7 mouse cellular contexts compared by ENCODE assay signal in the genomic region with DNA sequence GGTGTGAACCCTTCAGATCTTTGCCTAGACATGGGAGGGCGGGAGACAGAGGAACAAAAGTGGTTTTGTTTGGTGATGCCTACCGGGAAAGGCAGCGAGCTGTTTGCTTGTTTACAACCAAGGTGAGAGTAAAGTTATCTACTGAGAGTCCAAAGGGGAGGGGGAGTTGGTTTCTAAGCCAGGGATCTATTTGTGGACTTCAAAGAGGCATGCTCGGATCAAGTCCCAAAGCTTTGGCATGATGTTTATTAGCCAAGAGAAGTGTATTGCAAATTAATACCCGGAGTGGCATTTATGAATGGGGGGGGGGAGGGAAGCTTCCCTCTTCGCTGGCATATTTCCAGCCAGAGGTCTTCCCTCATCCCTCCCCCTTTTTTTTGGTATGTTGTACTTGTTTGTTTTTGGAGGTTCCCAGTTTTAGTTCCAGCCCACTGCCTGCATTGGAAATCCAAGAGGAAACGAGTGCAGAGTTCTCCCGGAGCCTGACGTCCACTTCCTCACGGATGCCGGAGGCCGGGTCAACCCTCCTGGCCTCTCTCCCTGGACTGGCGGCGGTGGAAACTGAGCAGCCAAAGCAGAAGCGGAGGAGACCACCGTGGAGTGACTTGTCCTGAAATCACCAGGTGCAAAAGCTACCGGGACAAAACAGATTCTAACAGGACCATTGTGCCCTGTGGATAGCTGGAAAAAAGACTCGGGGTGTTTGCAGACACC. TPM values are rescaled to one million over a fixed set of nuclear protein-coding genes. Genes with fewer than 3 reads are reported as not detected.
DNase-seq lines count a peak whose midpoint lies in the region; ATAC-seq and TF ChIP-seq lines count a peak whose summit lies in the region.

No protein-coding gene starts in this region.

- H3K4me1 ChIP-seq in forebrain, embryonic 14.5 days (ENCODE audit: control insufficient read depth, insufficient read depth, low read length) = peaks cover 37% of the 10 kb centered on the region
- peaks cover 72% of the 10 kb centered on the region for H3K4me1 ChIP-seq in limb, embryonic 13.5 days
- peaks cover 8% of the 10 kb centered on the region; the same call in 1 of the 2 replicates for H3K4me1 ChIP-seq in midbrain, postnatal 0 days (ENCODE audit: insufficient read depth, low read length)
- 0 out of 2 replicates have a peak, but pooled peaks cover 4% of the 10 kb centered on the region for H3K4me1 ChIP-seq in cerebellum, adult 2 months (ENCODE audit: control insufficient read depth, insufficient read depth, low read length)

- WGBS in forebrain, embryonic 14.5 days = 2% methylated on average over 18 of the region's 18 CpGs
- WGBS in limb, embryonic 13.5 days = 2% methylated on average over 18 of the region's 18 CpGs
- 1% methylated on average over 18 of the region's 18 CpGs for WGBS in midbrain, postnatal 0 days
- WGBS in cerebellum, adult 2 months = 2% methylated on average over 18 of the region's 18 CpGs

- DNase-seq in brain, embryonic 14.5 days (ENCODE audit: low read depth) = peak; percentile 74
- DNase-seq in forebrain, embryonic 14.5 days (ENCODE audit: low spot score) = peak; percentile 71
- DNase-seq in heart, postnatal 4 days = peak; percentile 77
- no peak for DNase-seq in midbrain, postnatal 0 days (ENCODE audit: low spot score)
- DNase-seq in cerebellum, adult 2 months = no peak

- peak overlapping the region; percentile 82 for H3K4me2 ChIP-seq in forebrain, embryonic 14.5 days (ENCODE audit: low read length)
- peak overlapping the region; percentile 75 for H3K4me2 ChIP-seq in limb, embryonic 13.5 days (replicated peaks)
- peak overlapping the region; percentile 95 for H3K4me2 ChIP-seq in midbrain, postnatal 0 days (ENCODE audit: low read depth, low read length, poor library complexity, severe bottlenecking)

- H3K9ac ChIP-seq in forebrain, embryonic 14.5 days (ENCODE audit: low read length) = peak overlapping the region; percentile 77
- H3K9ac ChIP-seq in limb, embryonic 13.5 days = peak overlapping the region; percentile 57
- H3K9ac ChIP-seq in midbrain, postnatal 0 days (replicated peaks; ENCODE audit: low read length, poor library complexity, severe bottlenecking) = no peak overlapping the region

- no peak; the same call in 1 of the 2 replicates for ATAC-seq in forebrain, embryonic 14.5 days
- ATAC-seq in limb, embryonic 13.5 days (ENCODE audit: low FRiP score, low read depth) = no peak
- ATAC-seq in midbrain, postnatal 0 days (ENCODE audit: low FRiP score) = no peak
- no peak for ATAC-seq in megakaryocyte progenitor cell, adult 5-6 weeks (replicated peaks; ENCODE audit: poor library complexity)

- H3K27ac ChIP-seq in forebrain, embryonic 14.5 days (ENCODE audit: low read depth, low read length) = peak overlapping the region; percentile 64; the same call in 1 of the 2 replicates
- peak overlapping the region; percentile 98 for H3K27ac ChIP-seq in limb, embryonic 13.5 days
- H3K27ac ChIP-seq in midbrain, postnatal 0 days (ENCODE audit: low read depth, low read length) = no peak overlapping the region
- H3K27ac ChIP-seq in cerebellum, adult 2 months (ENCODE audit: insufficient read depth, low read length) = no peak overlapping the region

- TF ChIP-seq CTCF in brain, embryonic 14.5 days (IDR thresholded peaks at IDR 0.05; ENCODE audit: borderline replicate concordance, extremely low read depth, insufficient read depth, insufficient read length) = no peak
- no peak for TF ChIP-seq CTCF in midbrain, postnatal 0 days (IDR thresholded peaks at IDR 0.05)
- no peak for TF ChIP-seq CTCF in cerebellum, adult 2 months (IDR thresholded peaks at IDR 0.05; ENCODE audit: borderline replicate concordance, insufficient read depth, low read depth, low read length)

- peak overlapping the region; percentile 54 for H3K4me3 ChIP-seq in forebrain, embryonic 14.5 days (ENCODE audit: low read depth, low read length)
- H3K4me3 ChIP-seq in limb, embryonic 13.5 days = peak overlapping the region; percentile 78
- H3K4me3 ChIP-seq in midbrain, postnatal 0 days (ENCODE audit: low read depth, low read length) = peak overlapping the region; percentile 51
- no peak overlapping the region for H3K4me3 ChIP-seq in cerebellum, adult 2 months (replicated peaks; ENCODE audit: insufficient read depth, low read depth, low read length)

- no peaks in the 10 kb centered on the region for H3K9me3 ChIP-seq in forebrain, embryonic 14.5 days (replicated peaks; ENCODE audit: control insufficient read depth, low read length)
- no peaks in the 10 kb centered on the region for H3K9me3 ChIP-seq in limb, embryonic 13.5 days
- no peaks in the 10 kb centered on the region for H3K9me3 ChIP-seq in midbrain, postnatal 0 days (ENCODE audit: low read length)

- no peak for TF ChIP-seq POLR2A in brain, embryonic 14.5 days (IDR thresholded peaks at IDR 0.05; ENCODE audit: borderline replicate concordance, extremely low read depth, insufficient read depth, insufficient read length, poor library complexity, severe bottlenecking)
- TF ChIP-seq POLR2A in cerebellum, adult 2 months (IDR thresholded peaks at IDR 0.05; ENCODE audit: borderline replicate concordance, insufficient read depth, low read length) = no peak

- peaks cover 13% of the 10 kb centered on the region; the same call in 1 of the 2 replicates for H3K27me3 ChIP-seq in forebrain, embryonic 14.5 days (replicated peaks; ENCODE audit: control insufficient read depth, insufficient read depth, low read length)
- H3K27me3 ChIP-seq in limb, embryonic 13.5 days = no peaks in the 10 kb centered on the region
- H3K27me3 ChIP-seq in midbrain, postnatal 0 days (ENCODE audit: insufficient read depth, low read length) = peaks cover 14% of the 10 kb centered on the region; the same call in 1 of the 2 replicates
- H3K27me3 ChIP-seq in cerebellum, adult 2 months (ENCODE audit: control insufficient read depth, insufficient read depth, low read length) = no peaks in the 10 kb centered on the region; the same call in 1 of the 2 replicates

- H3K36me3 ChIP-seq in forebrain, embryonic 14.5 days (ENCODE audit: control insufficient read depth, insufficient read depth, low read length) = no peaks in the 10 kb centered on the region
- H3K36me3 ChIP-seq in limb, embryonic 13.5 days = peaks cover 17% of the 10 kb centered on the region
- no peaks in the 10 kb centered on the region for H3K36me3 ChIP-seq in midbrain, postnatal 0 days (ENCODE audit: insufficient read depth, low read length)

RNA-seq across cellular contexts. Expression of a gene that starts 0.7 kb away (rescaled TPM):
- 12.9 and 17.3 TPM in 2 replicates for polyA plus RNA-seq in brain, embryonic 14.5 days (2012; rRNA removed)
- 14.6 and 16.4 TPM in 2 replicates for polyA plus RNA-seq in forebrain, embryonic 14.5 days (2014; fragmentation: Nextera tagmentation; extraction: Ambion mirVana)
- 10 to 100 TPM; 50.7 to 73.3 TPM for total RNA-seq in heart, postnatal 4 days (2021)
- polyA plus RNA-seq in limb, embryonic 13.5 days (2015; fragmentation: Nextera tagmentation; extraction: Ambion mirVana) = 102 and 104 TPM in 2 replicates
- 3.8 and 4.9 TPM in 2 replicates for total RNA-seq in midbrain, postnatal 0 days (2014; rRNA removed)
- polyA plus RNA-seq in midbrain, postnatal 0 days (2015; fragmentation: Nextera tagmentation; extraction: Ambion mirVana) = 5.3 and 5.6 TPM in 2 replicates
- total RNA-seq in megakaryocyte progenitor cell, adult 5-6 weeks (2015) = not detected in 2 replicates
- total RNA-seq in megakaryocyte progenitor cell, adult 5-6 weeks (2017) = not detected in 2 replicates
- 2.8 TPM in 2 replicates for polyA plus RNA-seq in cerebellum, adult 2 months (2012; rRNA removed)

Comparison
In these comparisons a context has a peak if more than half of its experiments do, and no peak if none do; other contexts are left out.
1. DNase-seq: peak in brain, embryonic 14.5 days (single experiment), forebrain, embryonic 14.5 days (single experiment) and heart, postnatal 4 days (single experiment); none in midbrain, postnatal 0 days (single experiment) and cerebellum, adult 2 months (0 of 2).
2. H3K27ac ChIP-seq: peak in forebrain, embryonic 14.5 days (single experiment) and limb, embryonic 13.5 days (single experiment); none in midbrain, postnatal 0 days (single experiment) and cerebellum, adult 2 months (single experiment).
3. Peak in every context shown above with its lines, with median percentiles within 50 percentile points of each other: H3K4me2 ChIP-seq.